Mouse (Mus musculus) hindbrain, embryonic 14.5 days (tissue): ENCODE results near the gene Cdk14. TPM values are rescaled to one million over a fixed set of nuclear protein-coding genes. Genes with fewer than 3 reads are reported as not detected.

ENCODE experiments used
- ATAC-seq: fragments of 200-750 bp; cut with Nextera tagmentation; 2 replicates; pipeline ENCODE4 v1.8.0; 2017; ENCODE audit warnings: moderate number of reproducible peaks, mild to moderate bottlenecking, moderate TSS enrichment, moderate library complexity; ENCODE audit not compliant: low FRiP score
- DNase-seq: peaks from one replicate; pipeline ENCODE4 v3.0.0-alpha.2; 2015; ENCODE audit warnings: low spot score
- H3K27ac ChIP-seq: fragments of 300-500 bp; sonication (generic); 2 replicates; pipeline ENCODE4 v1.5.1; 2014; ENCODE audit warnings: mild to moderate bottlenecking, moderate library complexity
- H3K27me3 ChIP-seq: fragments of 300-500 bp; sonication (generic); 2 replicates; pipeline ENCODE4 v1.6.1; 2014; ENCODE audit warnings: mild to moderate bottlenecking, low read length, mixed read lengths; ENCODE audit not compliant: control insufficient read depth, insufficient read depth
- H3K36me3 ChIP-seq: fragments of 300-500 bp; sonication (generic); replicated peaks from 2 replicates; pipeline ENCODE4 v1.6.1; 2014; ENCODE audit not compliant: control insufficient read depth, insufficient read depth
- H3K4me1 ChIP-seq: fragments of 300-500 bp; sonication (generic); replicated peaks from 2 replicates; pipeline ENCODE4 v1.6.1; 2014; ENCODE audit warnings: antibody characterized with exemption, low read length, mixed read lengths; ENCODE audit not compliant: control insufficient read depth, insufficient read depth
- H3K4me2 ChIP-seq: fragments of 300-500 bp; sonication (generic); replicated peaks from 2 replicates; pipeline ENCODE4 v1.6.1; 2014; ENCODE audit warnings: mild to moderate bottlenecking, moderate library complexity
- H3K4me3 ChIP-seq: fragments of 300-500 bp; sonication (generic); replicated peaks from 2 replicates; pipeline ENCODE4 v1.5.1; 2014; ENCODE audit warnings: mild to moderate bottlenecking, low read length
- H3K9ac ChIP-seq: fragments of 300-500 bp; sonication (generic); 2 replicates; pipeline ENCODE4 v1.6.1; 2014
- H3K9me3 ChIP-seq: fragments of 300-500 bp; sonication (generic); 2 replicates; pipeline ENCODE4 v1.6.1; 2016; ENCODE audit warnings: low read length; ENCODE audit not compliant: control insufficient read depth
- WGBS: fragments of 180-500 bp; shearing (Covaris S2); extraction: QIAGEN DNeasy Blood & Tissue Kit; methylation state at CpG from one replicate; pipeline ENCODE4 v1.1.7; 2014; 5-methylcytosine and 5-hydroxymethylcytosine counted together
- polyA plus RNA-seq: library from polyadenylated mRNA; unstranded; fragments of >200 nt; fragmentation: Nextera tagmentation; extraction: Ambion mirVana; gene quantifications from 2 replicates; pipeline ENCODE4 v1.2.1, GENCODE M21; 2014

The Cdk14 gene
- polyA plus RNA-seq, 1 experiment from 2014 or later: 55.6 TPM

DNA sequence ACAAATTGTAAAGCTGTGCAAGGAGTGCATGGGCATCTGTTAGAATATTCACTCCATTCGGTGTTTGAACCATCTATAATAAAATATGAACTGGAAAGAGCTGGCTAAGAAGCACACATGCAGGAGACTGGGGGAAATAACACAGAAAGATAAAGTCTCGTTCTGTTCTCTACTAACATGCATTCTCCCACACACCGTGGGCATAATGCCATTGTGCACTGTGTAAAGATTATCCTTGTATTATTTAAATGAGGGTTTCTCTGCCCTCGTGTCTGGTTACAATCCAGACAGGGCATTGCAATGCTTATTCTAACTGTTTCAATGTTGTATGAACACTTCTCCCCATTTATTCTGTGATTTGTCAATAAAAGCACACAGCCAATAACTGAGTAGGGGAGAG is 18.1 kb downstream of the Cdk14 start:
- no peaks in the 10 kb centered on the region for H3K9me3 ChIP-seq
- H3K27me3 ChIP-seq: no peaks in the 10 kb centered on the region
- H3K4me3 ChIP-seq: no peak overlapping the region
- H3K9ac ChIP-seq: no peak overlapping the region
- no peak overlapping the region for H3K4me2 ChIP-seq
- 57% methylated on average over 4 of the region's 4 CpGs for WGBS
- H3K27ac ChIP-seq: no peak overlapping the region
- H3K4me1 ChIP-seq: no peaks in the 10 kb centered on the region
- no peak for DNase-seq
- H3K36me3 ChIP-seq: no peaks in the 10 kb centered on the region
- ATAC-seq: no peak

DNA sequence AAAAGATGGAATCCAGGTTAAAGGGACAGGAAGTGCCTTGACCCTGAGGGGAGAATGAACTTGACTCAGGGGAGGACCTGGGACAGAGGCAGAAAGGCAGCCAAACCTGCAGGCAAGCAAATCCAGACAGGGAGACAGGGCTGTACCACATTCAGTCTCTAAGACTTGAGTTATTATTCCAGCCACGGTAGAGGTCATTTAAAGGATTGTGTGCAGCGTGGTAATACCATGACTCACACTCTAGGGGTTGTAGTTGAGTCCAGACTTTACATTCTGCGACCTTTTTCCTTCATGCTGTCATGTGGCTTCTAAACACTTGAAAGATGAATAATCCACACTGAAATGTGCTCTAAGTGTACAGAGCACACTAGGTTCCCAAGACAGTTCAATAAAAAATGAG is 27.3 kb downstream of the Cdk14 start:
- no peaks in the 10 kb centered on the region for H3K4me1 ChIP-seq
- no peaks in the 10 kb centered on the region for H3K27me3 ChIP-seq
- 57% methylated on average over 3 of the region's 3 CpGs for WGBS
- no peaks in the 10 kb centered on the region for H3K9me3 ChIP-seq
- no peak overlapping the region for H3K4me3 ChIP-seq
- H3K9ac ChIP-seq: no peak overlapping the region
- H3K4me2 ChIP-seq: no peak overlapping the region
- DNase-seq: no peak
- no peak overlapping the region for H3K27ac ChIP-seq
- ATAC-seq: no peak
- no peaks in the 10 kb centered on the region for H3K36me3 ChIP-seq

DNA sequence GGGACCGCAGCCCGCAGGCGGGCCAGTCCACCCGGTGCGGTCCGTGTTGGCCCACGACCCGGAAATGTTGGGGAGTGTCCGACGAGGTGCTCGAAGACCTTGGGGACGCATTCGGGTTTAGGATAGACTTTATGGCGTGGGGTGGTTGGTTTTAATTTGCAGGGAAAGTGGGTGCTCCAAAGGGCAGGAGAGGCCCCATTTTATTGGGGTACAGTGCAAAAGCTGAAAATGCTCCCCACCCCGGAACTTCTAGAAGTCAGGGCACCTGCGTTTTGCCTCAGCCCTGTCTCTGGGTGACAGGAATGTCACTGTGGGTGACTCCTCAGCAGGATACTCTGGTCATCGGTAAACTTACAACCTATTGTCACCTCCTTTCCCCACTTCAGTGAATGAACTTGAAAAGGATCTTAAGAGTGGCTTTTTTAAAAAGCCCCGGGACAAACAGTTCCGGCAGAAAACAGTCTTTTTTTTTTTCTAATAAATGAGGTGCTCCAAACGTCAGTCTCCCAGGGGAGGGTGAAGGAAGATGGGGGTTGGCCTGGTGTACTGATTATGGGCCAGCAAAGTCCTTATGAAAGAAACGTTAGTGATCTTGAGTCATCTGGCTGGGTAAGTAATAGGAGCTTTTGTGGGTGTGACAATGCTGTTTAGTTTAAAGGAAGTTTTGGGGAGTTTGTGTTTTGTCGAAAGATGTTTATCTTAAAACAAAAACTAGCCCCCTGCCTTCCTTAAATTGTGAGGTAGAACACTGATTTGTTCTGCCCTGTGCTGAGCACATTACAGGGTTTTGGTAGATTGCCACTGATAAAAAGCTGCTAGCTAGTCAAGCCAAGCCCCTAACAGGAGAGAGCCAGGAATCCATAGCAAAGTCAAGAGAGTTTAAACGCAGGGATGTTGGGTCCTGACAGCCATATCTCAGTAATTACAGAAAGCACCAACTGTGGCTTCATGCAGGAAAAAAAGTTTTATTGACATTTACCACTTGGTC is 39.1 kb downstream of the Cdk14 start:
- Histone ChIP-seq H3K9me3 (no peaks in the 10 kb centered on the region), H3K4me2 (peak overlapping the region; percentile 91), H3K36me3 (no peaks in the 10 kb centered on the region), H3K9ac (peak overlapping the region; percentile 94), H3K4me1 (peaks cover 21% of the 10 kb centered on the region), H3K27ac (peak overlapping the region; percentile 95), H3K4me3 (peak overlapping the region; percentile 86), H3K27me3 (no peaks in the 10 kb centered on the region)
- 6% methylated on average over 23 of the region's 23 CpGs for WGBS
- ATAC-seq (no peak), DNase-seq (no peak)

DNA sequence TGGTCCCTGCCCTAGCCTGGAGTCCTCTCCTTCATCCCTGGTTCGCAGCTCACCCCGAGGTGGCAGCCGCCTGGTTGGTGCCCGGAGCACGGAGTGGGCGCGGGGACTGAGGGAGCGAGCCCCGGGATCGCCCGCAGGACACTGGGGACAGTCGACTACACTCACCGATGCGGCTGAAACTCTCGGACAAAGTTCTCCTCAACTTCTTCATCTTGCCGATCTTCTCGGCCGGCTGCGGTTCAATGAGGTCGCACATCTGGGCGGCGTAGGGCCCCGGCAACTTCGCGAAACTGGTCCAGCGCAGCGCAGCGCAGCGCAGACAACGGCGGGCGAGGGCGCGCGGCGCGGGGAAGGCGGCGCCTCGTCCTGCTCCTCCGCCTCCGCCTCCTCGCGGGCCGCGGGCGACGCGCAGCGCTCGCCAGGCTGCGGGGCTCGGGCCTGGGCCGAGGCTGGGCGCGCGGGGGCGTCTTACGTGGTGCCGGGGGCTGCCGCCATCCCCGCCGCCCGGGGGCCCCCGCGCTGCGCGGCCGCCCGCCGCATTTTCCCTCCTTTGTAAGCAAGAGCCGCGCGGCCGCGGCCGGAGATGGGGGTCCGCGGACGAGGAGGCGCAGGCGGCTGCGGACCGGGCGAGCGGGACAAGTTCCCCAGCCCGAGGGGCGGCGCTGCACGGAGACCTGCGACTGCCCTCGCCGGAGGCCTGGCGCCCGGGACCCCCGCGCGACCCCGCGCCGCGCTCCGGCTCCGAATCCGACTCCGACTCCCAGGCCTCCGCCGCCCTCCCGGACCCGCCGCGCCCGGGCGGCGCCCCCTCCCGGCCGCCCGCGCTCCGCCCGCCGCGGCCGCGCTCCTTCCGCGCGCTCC is 40.0 kb downstream of the Cdk14 start:
- Histone ChIP-seq H3K36me3 (no peaks in the 10 kb centered on the region), H3K4me1 (peaks cover 21% of the 10 kb centered on the region), H3K9ac (peak overlapping the region; percentile 94), H3K4me3 (peak overlapping the region; percentile 86), H3K9me3 (no peaks in the 10 kb centered on the region), H3K4me2 (peak overlapping the region; percentile 91), H3K27ac (peak overlapping the region; percentile 95), H3K27me3 (no peaks in the 10 kb centered on the region)
- ATAC-seq (peak; percentile 95), DNase-seq (peak; percentile 71)
- under 1% methylated on average over 89 of the region's 128 CpGs for WGBS

- Histone ChIP-seq H3K27me3 (no peaks in the 10 kb centered on the region), H3K9me3 (no peaks in the 10 kb centered on the region), H3K9ac (peak overlapping the region; percentile 94), H3K4me2 (peak overlapping the region; percentile 91), H3K4me3 (peak overlapping the region; percentile 86), H3K36me3 (no peaks in the 10 kb centered on the region), H3K27ac (peak overlapping the region; percentile 95), H3K4me1 (peaks cover 21% of the 10 kb centered on the region)
- DNase-seq: peak; percentile 47
- WGBS: under 1% methylated on average over 13 of the region's 14 CpGs
- ATAC-seq: no peak
Observed at GRCm38 (mm10) chr5:5379501-5379869, 40.6 kb downstream of the Cdk14 start.

GRCm38 (mm10) chr5:5374393-5374792 is 45.7 kb downstream of the Cdk14 start:
- ATAC-seq: no peak

DNA sequence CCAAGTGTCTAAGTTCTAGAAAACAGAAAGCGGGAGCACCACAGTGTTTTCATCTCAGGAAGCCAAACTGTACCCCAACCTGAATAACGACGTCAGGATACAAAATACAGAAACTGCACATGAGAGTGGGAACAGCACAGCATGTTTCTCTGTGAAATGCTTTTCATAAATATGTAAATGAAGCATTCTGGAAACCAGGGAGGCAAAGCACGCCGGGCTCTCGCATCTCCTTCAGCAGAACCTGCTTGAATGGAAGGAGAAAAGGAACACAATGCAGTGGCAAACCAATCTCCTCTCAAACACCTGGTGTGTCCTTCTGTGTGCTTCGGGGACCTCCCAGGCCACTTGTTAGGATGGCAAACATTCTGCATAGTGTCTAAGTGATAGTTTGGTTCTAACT is 46.6 kb downstream of the Cdk14 start:
- no peaks in the 10 kb centered on the region for H3K9me3 ChIP-seq
- no peak overlapping the region for H3K4me3 ChIP-seq
- no peaks in the 10 kb centered on the region for H3K36me3 ChIP-seq
- DNase-seq: no peak
- H3K4me2 ChIP-seq: no peak overlapping the region
- ATAC-seq: no peak
- WGBS: 31% methylated on average over 7 of the region's 7 CpGs
- peak overlapping the region; percentile 52; the same call in 1 of the 2 replicates for H3K27ac ChIP-seq
- no peak overlapping the region for H3K9ac ChIP-seq
- H3K4me1 ChIP-seq: peaks cover 22% of the 10 kb centered on the region
- no peaks in the 10 kb centered on the region for H3K27me3 ChIP-seq

More at GRCm38 (mm10) chr5:5374393-5374792, 45.7 kb downstream of the Cdk14 start:
- Histone ChIP-seq H3K27me3 (no peaks in the 10 kb centered on the region), H3K9me3 (no peaks in the 10 kb centered on the region), H3K4me1 (peaks cover 30% of the 10 kb centered on the region), H3K4me2 (no peak overlapping the region), H3K27ac (no peak overlapping the region), H3K9ac (no peak overlapping the region), H3K36me3 (no peaks in the 10 kb centered on the region), H3K4me3 (no peak overlapping the region)
- DNase-seq: no peak
- WGBS: 90% methylated on average over 1 of the region's 1 CpGs

- DNase-seq (no peak), ATAC-seq (no peak; the same call in 1 of the 2 replicates)
Observed at GRCm38 (mm10) chr5:5372936-5373335, 47.2 kb downstream of the Cdk14 start.

GRCm38 (mm10) chr5:5372354-5372753 is 47.8 kb downstream of the Cdk14 start:
- no peaks in the 10 kb centered on the region for H3K9me3 ChIP-seq
- WGBS: 80% methylated on average over 3 of the region's 3 CpGs
- ATAC-seq (peak; percentile 33; the same call in 1 of the 2 replicates), DNase-seq (no peak)
- H3K4me3 ChIP-seq: no peak overlapping the region
- no peaks in the 10 kb centered on the region for H3K36me3 ChIP-seq
- H3K4me2 ChIP-seq: no peak overlapping the region
- no peak overlapping the region for H3K27ac ChIP-seq
- H3K4me1 ChIP-seq: peaks cover 10% of the 10 kb centered on the region
- H3K27me3 ChIP-seq: no peaks in the 10 kb centered on the region
- no peak overlapping the region for H3K9ac ChIP-seq

More at GRCm38 (mm10) chr5:5372936-5373335, 47.2 kb downstream of the Cdk14 start:
- Histone ChIP-seq H3K4me2 (no peak overlapping the region), H3K36me3 (no peaks in the 10 kb centered on the region), H3K9me3 (no peaks in the 10 kb centered on the region), H3K4me3 (no peak overlapping the region), H3K27ac (0 out of 2 replicates have a peak overlapping the region, but pooled peaks have one; percentile 52), H3K4me1 (peaks cover 16% of the 10 kb centered on the region), H3K27me3 (no peaks in the 10 kb centered on the region), H3K9ac (no peak overlapping the region)
- WGBS: 37% methylated on average over 5 of the region's 5 CpGs
